Mouse (Mus musculus) embryo, embryonic 10.5 days (tissue): ENCODE measurements around the gene Myo9b.

ENCODE experiments used
- DNase-seq: peaks from one replicate; pipeline ENCODE4 v3.0.0-alpha.2; 2015; ENCODE audit warnings: low spot score

Myo9b gene

DNA sequence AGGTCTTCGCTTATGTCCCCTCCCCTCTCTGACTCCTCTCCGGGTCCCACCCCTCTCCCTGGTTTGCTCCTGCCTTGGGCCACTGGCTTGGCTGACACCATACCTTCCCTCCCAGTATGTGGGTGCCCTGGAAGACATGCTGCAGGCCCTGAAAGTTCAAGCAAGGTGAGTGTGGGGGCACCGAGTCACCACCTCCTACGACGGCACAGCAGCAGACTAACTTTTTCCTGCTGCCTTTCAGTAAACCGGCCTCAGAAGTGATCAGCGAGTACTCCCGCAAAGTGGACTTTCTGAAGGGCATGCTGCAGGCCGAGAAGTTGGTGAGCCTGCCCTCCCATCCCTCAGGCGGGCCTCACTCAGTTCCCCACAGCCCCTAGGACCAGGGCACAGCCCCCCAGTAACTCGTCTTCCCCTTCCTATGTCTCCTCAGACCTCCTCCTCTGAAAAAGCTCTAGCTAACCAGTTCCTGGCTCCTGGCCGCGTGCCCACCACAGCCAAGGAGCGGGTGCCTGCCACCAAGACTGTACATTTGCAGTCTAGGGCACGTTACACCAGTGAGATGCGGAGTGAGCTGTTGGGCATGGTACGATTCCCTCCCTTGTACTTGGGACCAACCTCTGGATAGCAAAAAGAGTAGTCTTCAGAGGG is 95.1 kb downstream of the Myo9b start:
- no peak for DNase-seq

GRCm38 (mm10) chr8:71368366-71368765 is 95.9 kb downstream of the Myo9b start:
- DNase-seq, result no peak

DNA sequence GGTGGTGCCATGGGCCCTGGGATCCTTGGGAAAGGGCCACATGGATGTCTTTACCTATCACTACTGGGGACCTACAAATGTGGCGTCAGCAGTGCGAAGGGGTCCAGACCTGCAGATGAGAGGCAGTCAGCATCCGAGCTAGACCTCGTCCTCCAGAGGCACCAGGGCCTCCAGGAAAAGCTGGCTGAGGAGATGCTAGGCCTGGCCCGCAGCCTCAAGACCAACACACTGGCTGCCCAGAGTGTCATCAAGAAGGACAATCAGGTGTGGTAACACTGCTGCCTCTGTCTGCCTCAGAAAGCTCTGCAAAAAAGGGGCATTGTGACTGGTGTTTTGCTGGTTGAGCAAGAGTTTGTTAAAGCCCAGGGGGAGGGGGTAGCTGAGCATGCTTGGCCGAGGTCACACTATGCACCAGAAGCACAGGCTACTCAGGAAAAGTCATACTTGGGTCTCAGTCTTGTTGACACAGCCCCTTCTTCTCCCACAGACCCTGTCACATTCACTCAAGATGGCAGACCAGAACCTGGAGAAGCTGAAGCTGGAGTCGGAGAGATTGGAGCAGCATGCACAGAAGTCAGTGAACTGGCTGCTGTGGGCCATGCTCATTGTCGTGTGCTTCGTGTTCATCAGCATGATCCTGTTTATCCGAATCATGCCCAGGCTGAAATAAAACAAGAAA is 96.7 kb downstream of the Myo9b start:
- no peak for DNase-seq

DNA sequence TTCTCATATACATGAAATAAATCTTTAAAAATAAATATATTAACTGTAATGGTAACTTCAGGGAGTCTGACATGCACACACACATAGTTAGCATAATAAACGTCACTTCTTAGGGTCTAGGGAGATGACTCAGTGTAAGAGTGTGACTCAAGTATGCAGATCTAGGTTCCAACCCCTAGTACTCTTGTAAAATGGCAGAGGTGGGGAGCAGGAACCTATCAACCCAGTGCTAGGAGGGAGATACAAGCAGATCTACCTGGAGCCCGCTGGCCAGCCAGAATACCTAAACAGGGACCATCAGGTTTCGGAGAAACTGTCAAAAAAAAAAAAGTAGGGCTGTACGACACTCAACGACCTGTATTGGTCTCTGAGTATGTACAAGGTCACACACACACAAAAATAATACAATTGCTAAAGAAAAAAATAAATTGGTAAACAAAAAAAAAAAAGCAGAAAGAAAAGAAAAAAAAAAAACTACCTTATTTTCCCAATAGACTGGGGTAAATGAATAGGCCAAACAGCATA is 98.3 kb downstream of the Myo9b start:
- no peak for DNase-seq

- peak; percentile 98 for DNase-seq
These were observed 98.8 kb downstream of the Myo9b start, which contains the start of gene Ocel1 for GRCm38 (mm10) chr8:71371236-71371848. Gene Ocel1 (plus strand): TSS chr8:71371298.

DNA sequence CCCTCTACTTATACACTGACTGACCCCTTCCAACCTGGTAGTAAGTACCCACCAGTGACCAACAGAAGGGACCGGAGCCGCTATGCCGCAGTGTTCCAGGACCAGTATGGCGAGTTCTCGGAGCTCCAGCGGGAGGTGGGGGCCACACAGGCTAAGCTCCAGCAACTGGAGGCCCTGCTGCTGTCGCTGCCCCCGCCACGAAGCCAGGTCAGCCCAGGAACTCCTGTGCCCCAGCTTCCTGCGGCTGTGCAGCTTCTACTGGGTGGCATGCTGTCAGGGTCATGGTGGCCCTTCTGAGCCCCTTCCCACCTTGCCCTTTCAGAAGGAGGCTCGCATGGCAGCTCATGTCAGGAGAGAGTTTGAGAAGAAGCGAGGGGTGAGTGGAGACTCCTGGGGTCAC is 99.9 kb downstream of the Myo9b start:
- DNase-seq, result peak; percentile 4

DNA sequence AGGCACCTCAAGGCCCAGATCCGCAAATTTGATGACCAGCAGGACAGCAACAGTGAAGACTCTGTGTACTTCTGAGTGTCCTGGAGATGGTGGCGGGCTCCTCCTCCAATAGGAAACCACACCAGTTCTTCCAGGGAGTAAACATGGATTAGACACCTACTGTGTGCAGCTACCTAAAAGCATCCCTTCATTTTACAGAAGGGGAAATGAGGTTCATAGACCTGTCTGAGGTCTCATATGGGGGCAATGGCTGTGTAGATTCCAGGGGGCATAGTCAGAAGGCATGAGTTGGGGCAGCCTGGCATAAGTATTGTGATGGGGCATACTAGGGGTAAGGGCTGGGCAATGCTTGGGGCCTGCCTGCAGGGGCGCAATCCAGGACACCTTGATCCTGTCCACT is 100.5 kb downstream of the Myo9b start:
- no peak for DNase-seq

DNA sequence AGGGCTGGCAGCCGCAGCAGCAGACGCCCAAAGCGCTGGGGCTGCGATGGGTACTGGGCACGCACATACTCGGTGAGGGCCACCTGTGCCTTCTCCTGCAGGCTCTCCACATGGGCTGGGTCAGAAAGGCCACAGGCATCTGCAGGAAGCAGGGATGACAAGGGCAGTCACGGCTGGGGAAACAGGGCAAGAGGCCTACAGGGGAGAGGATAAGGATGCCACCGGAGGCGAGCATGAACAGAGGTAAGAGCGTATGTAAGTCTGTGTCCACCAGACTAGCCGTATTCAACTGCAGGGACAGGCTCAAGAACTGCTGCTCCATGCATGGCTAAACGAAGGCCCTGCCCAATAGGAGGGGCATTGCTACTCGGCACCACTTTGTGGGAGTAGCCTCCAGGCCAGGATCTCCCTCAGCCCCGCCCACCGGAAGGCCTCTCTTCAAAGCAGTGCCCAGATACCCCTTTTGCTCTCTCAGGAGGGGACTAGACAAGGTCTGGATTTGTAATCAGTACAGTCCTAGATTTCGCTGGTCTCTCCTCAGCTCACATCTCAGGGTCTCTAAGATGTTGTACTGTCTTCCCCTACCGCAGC is 102.2 kb downstream of the Myo9b start:
- peak; percentile 39 for DNase-seq

- DNase-seq, result peak; percentile 77
These were observed 103.3 kb downstream of the Myo9b start for GRCm38 (mm10) chr8:71375581-71376422.

- no peak for DNase-seq
These were observed 104.0 kb downstream of the Myo9b start for GRCm38 (mm10) chr8:71376423-71377030.

- DNase-seq, result no peak
These were observed 106.5 kb downstream of the Myo9b start for GRCm38 (mm10) chr8:71379008-71379407.

GRCm38 (mm10) chr8:71379512-71380075 is 107.1 kb downstream of the Myo9b start:
- no peak for DNase-seq

DNA sequence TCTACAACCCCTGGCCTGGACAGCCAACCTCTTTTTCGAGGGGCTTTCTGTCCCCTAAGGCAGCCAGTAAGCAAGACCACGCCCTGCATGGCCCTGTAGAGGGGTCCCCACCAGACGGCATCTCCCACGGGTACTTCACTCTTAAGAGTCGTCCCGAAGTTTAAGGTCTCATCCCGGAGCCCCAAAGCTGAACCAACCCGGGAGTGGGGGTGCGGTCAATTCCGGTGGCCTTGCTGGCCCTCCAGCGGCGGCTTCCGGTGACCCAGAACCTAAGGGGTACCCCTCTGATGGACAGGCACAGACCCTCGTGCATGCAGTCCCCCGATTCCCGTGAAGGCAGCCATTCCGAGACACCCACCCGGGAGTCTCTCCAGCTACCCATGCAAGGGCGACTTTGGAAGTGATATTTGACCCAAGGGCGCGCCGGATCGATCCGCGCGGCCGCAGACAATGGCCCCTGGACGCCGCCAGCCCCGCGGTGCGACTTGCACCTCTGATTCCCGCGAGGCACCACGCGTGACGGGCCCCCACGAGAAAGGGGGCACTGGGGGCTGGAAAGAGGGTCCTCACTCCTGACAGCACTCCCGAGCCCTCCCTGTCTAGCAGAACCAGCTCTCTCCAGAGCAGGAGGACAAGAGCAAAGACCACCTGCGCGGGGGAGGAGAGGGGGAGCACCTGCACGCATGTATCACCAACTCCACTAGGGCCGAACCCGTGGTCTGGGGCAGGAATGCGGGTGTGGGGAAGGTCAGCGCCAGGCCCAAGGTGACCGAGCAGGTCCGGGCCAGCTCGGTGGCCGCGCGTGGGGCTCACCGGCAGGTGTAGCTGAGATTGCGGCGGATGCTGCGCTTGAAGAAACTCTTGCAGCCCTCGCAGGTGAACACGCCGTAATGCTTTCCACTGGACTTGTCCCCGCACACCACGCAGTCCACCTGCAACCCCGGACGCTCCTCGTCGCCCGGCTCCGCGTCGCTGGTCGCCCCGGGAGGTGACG is 108.0 kb downstream of the Myo9b start:
- no peak for DNase-seq

GRCm38 (mm10) chr8:71381421-71381970 is 109.0 kb downstream of the Myo9b start, which contains the start of gene Nr2f6:
Gene Nr2f6 (minus strand): TSS chr8:71381960.
- peak; percentile 79 for DNase-seq

GRCm38 (mm10) chr8:71381971-71382961 is 109.8 kb downstream of the Myo9b start:
- peak; percentile 92 for DNase-seq

- DNase-seq, result peak; percentile 61
These were observed 110.9 kb downstream of the Myo9b start for GRCm38 (mm10) chr8:71383396-71383795.

GRCm38 (mm10) chr8:71383860-71384259 is 111.3 kb downstream of the Myo9b start:
- no peak for DNase-seq

DNA sequence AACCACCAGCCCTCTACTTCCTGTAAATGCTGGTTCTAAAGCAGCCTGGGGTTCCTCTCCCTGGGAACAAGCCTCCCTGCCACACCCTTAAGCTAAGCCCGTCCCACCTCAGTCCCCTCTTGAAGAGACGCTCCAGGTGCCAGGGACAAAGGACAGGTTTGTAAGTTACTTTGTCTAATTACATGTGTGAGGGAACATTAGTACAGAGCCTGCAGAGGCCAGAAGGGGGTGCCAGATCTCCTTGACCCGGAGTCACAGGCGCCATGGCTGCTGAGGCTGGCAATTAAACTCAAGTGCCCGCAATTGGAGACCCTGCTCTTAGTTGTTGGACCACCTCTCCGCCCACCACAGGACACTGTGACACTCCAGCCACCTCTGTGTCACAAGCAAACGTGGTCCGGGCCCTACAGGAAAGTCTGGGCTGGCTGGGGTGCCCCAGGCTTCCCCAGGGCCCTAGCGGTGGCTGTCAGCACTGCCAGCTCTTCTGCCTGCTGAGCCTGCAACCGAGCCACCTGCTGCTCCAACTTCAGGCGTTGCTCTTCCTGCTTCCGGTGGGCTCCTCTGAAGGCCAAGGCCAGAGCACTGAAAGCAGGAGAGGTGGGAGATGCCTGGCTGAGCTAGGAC is 112.8 kb downstream of the Myo9b start:
- DNase-seq, result no peak
